Mouse (Mus musculus) CH12.LX (cell line): ENCODE results near the gene Gm12184.

ENCODE experiments used
- EP300 ChIP-seq: IDR thresholded peaks from 2 replicates; pipeline ENCODE4 v1.6.1; 2011; ENCODE audit warnings: low read length, improper control_type of control experiment
- POLR2A ChIP-seq: IDR thresholded peaks from 2 replicates; pipeline ENCODE4 v1.6.1; 2011; ENCODE audit warnings: low read depth, mild to moderate bottlenecking, improper control_type of control experiment, low read length

- TF ChIP-seq POLR2A (no peak), EP300 (no peak)
Measured at GRCm38 (mm10) chr11:48822768-48823512, 3.5 kb downstream of the Gm12184 start.
